In genomic region chr2:163075234-163075633, GRCm38 (mm10) we compare ENCODE assay signal across 35 mouse cellular contexts. TPM values are rescaled to one million over a fixed set of nuclear protein-coding genes. Genes with fewer than 3 reads are reported as not detected.
A peak's percentile ranks its signal among the peaks of the same experiment; 100 is the strongest.
DNase-seq lines count a peak whose midpoint lies in the region; ATAC-seq and TF ChIP-seq lines count a peak whose summit lies in the region.
"Had no signal": no experiment of that assay in that cellular context is flagged by ENCODE, and none has a peak within 500 bp of the region (broad histone marks: within the 10 kb centered on the region; RNA-seq: fewer than 3 reads in every experiment).

No protein-coding gene starts in this region.

- H3K36me3 ChIP-seq in midbrain, embryonic 11.5 days (ENCODE audit: control insufficient read depth, insufficient read depth, low read length) = peaks cover 16% of the 10 kb centered on the region; the same call in 1 of the 2 replicates
- H3K36me3 ChIP-seq in midbrain, embryonic 14.5 days (ENCODE audit: control insufficient read depth, insufficient read depth, low read length) = no peaks in the 10 kb centered on the region
- peaks cover 92% of the 10 kb centered on the region for H3K36me3 ChIP-seq in ES-E14 (ENCODE audit: control insufficient read depth, insufficient read depth, low read length, poor library complexity, severe bottlenecking)
- peaks cover 5% of the 10 kb centered on the region; the same call in 1 of the 2 replicates for H3K36me3 ChIP-seq in stomach, postnatal 0 days (ENCODE audit: control insufficient read depth, insufficient read depth, low read length)
- no peaks in the 10 kb centered on the region for H3K36me3 ChIP-seq in kidney, adult 2 months (ENCODE audit: control insufficient read depth, insufficient read depth, low read length)
- H3K36me3 ChIP-seq: heart, embryonic 15.5 days had no signal

- H3K4me2 ChIP-seq in midbrain, embryonic 11.5 days = no peak overlapping the region
- no peak overlapping the region for H3K4me2 ChIP-seq in midbrain, embryonic 14.5 days (ENCODE audit: low read length)
- H3K4me2 ChIP-seq in stomach, postnatal 0 days (replicated peaks; ENCODE audit: low read depth) = no peak overlapping the region
- H3K4me2 ChIP-seq: embryonic facial prominence, embryonic 13.5 days; forebrain, embryonic 13.5 days; heart, embryonic 12.5 days; heart, embryonic 15.5 days; hindbrain, embryonic 14.5 days had no signal

- no peak overlapping the region for H3K9ac ChIP-seq in midbrain, embryonic 11.5 days (ENCODE audit: low read length)
- H3K9ac ChIP-seq in midbrain, embryonic 14.5 days (replicated peaks; ENCODE audit: low read length) = no peak overlapping the region
- H3K9ac ChIP-seq in ES-E14 (ENCODE audit: insufficient read depth, low read depth, low read length, poor library complexity, severe bottlenecking) = no peak overlapping the region
- no peak overlapping the region for H3K9ac ChIP-seq in stomach, postnatal 0 days (ENCODE audit: low read length)
- H3K9ac ChIP-seq: embryonic facial prominence, embryonic 13.5 days; forebrain, embryonic 13.5 days; heart, embryonic 12.5 days; heart, embryonic 15.5 days; hindbrain, embryonic 14.5 days had no signal

- in situ Hi-C loops in ES-E14 (cut with MboI; ENCODE audit: low sequenced_read_pairs in 2 of 2, unreplicated experiment in 2 of 2) = no loop called here

- no peaks in the 10 kb centered on the region for H3K27me3 ChIP-seq in midbrain, embryonic 11.5 days (ENCODE audit: control insufficient read depth, insufficient read depth, low read length)
- no peaks in the 10 kb centered on the region for H3K27me3 ChIP-seq in midbrain, embryonic 14.5 days (ENCODE audit: control insufficient read depth, insufficient read depth, low read length)
- no peaks in the 10 kb centered on the region for H3K27me3 ChIP-seq in stomach, postnatal 0 days (ENCODE audit: control insufficient read depth, insufficient read depth, low read length)
- no peaks in the 10 kb centered on the region for H3K27me3 ChIP-seq in kidney, adult 2 months (replicated peaks; ENCODE audit: control insufficient read depth, insufficient read depth, low read length)
- H3K27me3 ChIP-seq: CH12.LX; embryonic facial prominence, embryonic 13.5 days; forebrain, embryonic 13.5 days; heart, embryonic 12.5 days; heart, embryonic 15.5 days had no signal

- H3K4me3 ChIP-seq in midbrain, embryonic 11.5 days (ENCODE audit: low read depth, low read length) = no peak overlapping the region
- H3K4me3 ChIP-seq in midbrain, embryonic 14.5 days (replicated peaks; ENCODE audit: low read depth, low read length) = no peak overlapping the region
- H3K4me3 ChIP-seq in ES-E14 (ENCODE audit: insufficient read depth in 1 of 2, low read depth in 1 of 2, low read length in 2 of 2, poor library complexity in 1 of 2, severe bottlenecking in 1 of 2) = no peak overlapping the region
- H3K4me3 ChIP-seq in stomach, postnatal 0 days (ENCODE audit: low read depth, low read length) = no peak overlapping the region
- H3K4me3 ChIP-seq in kidney, adult 2 months (ENCODE audit: insufficient read depth, low read depth, low read length) = no peak overlapping the region
- H3K4me3 ChIP-seq: embryonic facial prominence, embryonic 13.5 days; forebrain, embryonic 10.5 days; forebrain, embryonic 13.5 days; gastrocnemius, adult 2 months; heart, embryonic 12.5 days; heart, embryonic 15.5 days had no signal

- no peak overlapping the region for H3K27ac ChIP-seq in midbrain, embryonic 11.5 days (ENCODE audit: low read depth, low read length)
- H3K27ac ChIP-seq in midbrain, embryonic 14.5 days (replicated peaks; ENCODE audit: low read depth, low read length) = no peak overlapping the region
- peak overlapping the region; percentile 87 for H3K27ac ChIP-seq in ES-E14 (ENCODE audit: insufficient read depth, low read depth, low read length, poor library complexity, severe bottlenecking)
- 0 out of 2 replicates have a peak overlapping the region, but pooled peaks have one; percentile 40 for H3K27ac ChIP-seq in stomach, postnatal 0 days (replicated peaks)
- no peak overlapping the region for H3K27ac ChIP-seq in kidney, adult 2 months (ENCODE audit: insufficient read depth, low read depth, low read length)
- H3K27ac ChIP-seq: embryonic facial prominence, embryonic 13.5 days; forebrain, embryonic 10.5 days; forebrain, embryonic 13.5 days; gastrocnemius, adult 2 months; heart, embryonic 15.5 days; hindbrain, embryonic 14.5 days; hindbrain, postnatal 0 days had no signal

- DNase-seq in midbrain, embryonic 11.5 days (ENCODE audit: low spot score, missing footprints) = no peak
- DNase-seq in midbrain, embryonic 14.5 days = no peak
- DNase-seq in ES-E14 (ENCODE audit: low read depth, low spot score) = no peak
- DNase-seq in ZHBTc4 (ENCODE audit: low read depth, low spot score) = peak; percentile 89
- no peak for DNase-seq in stomach, postnatal 0 days (ENCODE audit: low spot score)
- DNase-seq in kidney, adult 2 months = no peak
- DNase-seq in cerebellum, adult 11-12 months = no peak
- DNase-seq in cerebellum, postnatal 4 days (ENCODE audit: low spot score in 2 of 2) = no peak
- DNase-seq: adrenal gland, adult 2 months; adrenal gland, postnatal 14 days; B cell, adult 2 months; cerebellum, adult 18-20 months; cerebellum, adult 9-10 months; cerebellum, postnatal 14 days; gastrocnemius, adult 2 months; gastrocnemius, postnatal 14 days; heart, adult 11 months; heart, postnatal 10 days; heart, postnatal 4 days; kidney, adult 18-20 months had no signal

- TF ChIP-seq EP300 in stomach, postnatal 0 days (optimal IDR thresholded peaks at IDR 0.05) = no peak

- no peak for TF ChIP-seq CTCF in stomach, postnatal 0 days (IDR thresholded peaks at IDR 0.05; ENCODE audit: low read depth)
- TF ChIP-seq CTCF in kidney, adult 2 months (conservative IDR thresholded peaks at IDR 0.05; ENCODE audit: insufficient read depth, insufficient read length, low read depth, low read length) = no peak

- 84% methylated on average over 3 of the region's 3 CpGs for WGBS in midbrain, embryonic 11.5 days
- 83% methylated on average over 3 of the region's 3 CpGs for WGBS in midbrain, embryonic 14.5 days
- 66% methylated on average over 3 of the region's 3 CpGs for WGBS in stomach, postnatal 0 days
- WGBS in kidney, adult 2 months = 78% methylated on average over 3 of the region's 3 CpGs

- ATAC-seq in midbrain, embryonic 11.5 days (ENCODE audit: low FRiP score) = 0 out of 2 replicates have a peak, but pooled peaks have one; percentile 22
- ATAC-seq in midbrain, embryonic 14.5 days (ENCODE audit: low FRiP score, low TSS enrichment) = no peak
- ATAC-seq in stomach, postnatal 0 days (ENCODE audit: low FRiP score, low TSS enrichment) = peak; percentile 63
- ATAC-seq: forebrain, embryonic 13.5 days; forebrain, embryonic 16.5 days; hindbrain, postnatal 0 days; inflammation-experienced regulatory T-cells, adult 6 months; intestine, embryonic 16.5 days had no signal

- no peaks in the 10 kb centered on the region for H3K9me3 ChIP-seq in midbrain, embryonic 11.5 days (ENCODE audit: control insufficient read depth, low read length)
- no peaks in the 10 kb centered on the region for H3K9me3 ChIP-seq in midbrain, embryonic 14.5 days (ENCODE audit: control insufficient read depth, low read length)
- H3K9me3 ChIP-seq in ES-E14 (ENCODE audit: control insufficient read depth, insufficient read depth, low read depth, low read length) = no peaks in the 10 kb centered on the region
- no peaks in the 10 kb centered on the region for H3K9me3 ChIP-seq in stomach, postnatal 0 days (ENCODE audit: control insufficient read depth, low read length)
- H3K9me3 ChIP-seq: embryonic facial prominence, embryonic 13.5 days; forebrain, embryonic 10.5 days; forebrain, embryonic 13.5 days; heart, embryonic 12.5 days; heart, embryonic 15.5 days had no signal

- no peaks in the 10 kb centered on the region for H3K4me1 ChIP-seq in midbrain, embryonic 11.5 days (ENCODE audit: control insufficient read depth, insufficient read depth, low read length)
- no peaks in the 10 kb centered on the region for H3K4me1 ChIP-seq in midbrain, embryonic 14.5 days (ENCODE audit: control insufficient read depth, insufficient read depth, low read length)
- H3K4me1 ChIP-seq in ES-E14 (ENCODE audit: control insufficient read depth in 2 of 2, insufficient read depth in 2 of 2, low read length in 2 of 2, poor library complexity in 1 of 2) = peaks cover 2 to 33% of the 10 kb centered on the region in 2 experiments; a peak in 3 of 4 replicates
- H3K4me1 ChIP-seq in stomach, postnatal 0 days (replicated peaks; ENCODE audit: control insufficient read depth, insufficient read depth) = no peaks in the 10 kb centered on the region
- no peaks in the 10 kb centered on the region for H3K4me1 ChIP-seq in kidney, adult 2 months (ENCODE audit: control insufficient read depth, insufficient read depth, low read length)
- H3K4me1 ChIP-seq: forebrain, embryonic 10.5 days; forebrain, embryonic 13.5 days; heart, embryonic 15.5 days had no signal

- no peak for TF ChIP-seq POLR2A in kidney, adult 2 months (IDR thresholded peaks at IDR 0.05; ENCODE audit: low read depth, low read length)

TF ChIP-seq in ES-E14, 5 proteins besides CTCF, POLR2A, EP300 and RAD21:
- TF ChIP-seq ZC3H11A (IDR thresholded peaks at IDR 0.05; ENCODE audit: borderline replicate concordance, low read depth, low read length) = no peak
- TF ChIP-seq MAFK (IDR thresholded peaks at IDR 0.05; ENCODE audit: insufficient read depth, low read depth, low read length) = peak; percentile 89

RNA-seq across cellular contexts. Expression of gene Gtsf1l, which starts 12.4 kb away (rescaled TPM):
- not detected in 2 replicates for polyA plus RNA-seq in midbrain, embryonic 11.5 days (2014; fragmentation: Nextera tagmentation; extraction: Ambion mirVana)
- polyA plus RNA-seq in midbrain, embryonic 14.5 days (2014; fragmentation: Nextera tagmentation; extraction: Ambion mirVana) = not detected in 2 replicates
- 25.7 and 30.8 TPM in 2 replicates for total RNA-seq in ES-E14 (2012; rRNA removed)
- 0.16 TPM in 1 of 2 replicates, not detected in the other for polyA plus RNA-seq in stomach, postnatal 0 days (2015; fragmentation: Nextera tagmentation; extraction: Ambion mirVana)
- polyA plus RNA-seq in kidney, adult 2 months (2012; rRNA removed) = 0.12 TPM in 1 of 2 replicates, not detected in the other
- total RNA-seq: adrenal gland, adult 2 months; adrenal gland, postnatal 14 days; adrenal gland, postnatal 4 days; CH12.LX; common myeloid progenitor, adult 5-6 weeks; gastrocnemius, adult 2 months; gastrocnemius, postnatal 14 days; gastrocnemius, postnatal 4 days; heart, postnatal 10 days; heart, postnatal 4 days; hindbrain, postnatal 0 days; MEL had no signal
- polyA plus RNA-seq: adrenal gland, adult 2 months; embryonic facial prominence, embryonic 13.5 days; forebrain, embryonic 10.5 days; forebrain, embryonic 13.5 days; forebrain, embryonic 16.5 days; heart, embryonic 12.5 days; heart, embryonic 15.5 days; hindbrain, postnatal 0 days; inflammation-experienced regulatory T-cells, adult 6 months; intestine, embryonic 16.5 days had no signal

RNA-seq across cellular contexts. Expression of gene Mybl2, which starts 20.7 kb away (rescaled TPM):
- polyA plus RNA-seq in midbrain, embryonic 11.5 days (2014; fragmentation: Nextera tagmentation; extraction: Ambion mirVana) = 25.7 and 29.8 TPM in 2 replicates
- polyA plus RNA-seq in midbrain, embryonic 14.5 days (2014; fragmentation: Nextera tagmentation; extraction: Ambion mirVana) = 2.4 and 4.2 TPM in 2 replicates
- 281 and 391 TPM in 2 replicates for total RNA-seq in ES-E14 (2012; rRNA removed)
- polyA plus RNA-seq in stomach, postnatal 0 days (2015; fragmentation: Nextera tagmentation; extraction: Ambion mirVana) = 5.3 and 5.4 TPM in 2 replicates
- 1.3 and 1.4 TPM in 2 replicates for polyA plus RNA-seq in kidney, adult 2 months (2012; rRNA removed)
- total RNA-seq: gastrocnemius, adult 2 months had no signal

RNA-seq across cellular contexts. Expression of gene Ift52, which starts 58.1 kb away (rescaled TPM):
- 58.6 and 61.3 TPM in 2 replicates for polyA plus RNA-seq in midbrain, embryonic 11.5 days (2014; fragmentation: Nextera tagmentation; extraction: Ambion mirVana)
- 34.0 and 50.2 TPM in 2 replicates for polyA plus RNA-seq in midbrain, embryonic 14.5 days (2014; fragmentation: Nextera tagmentation; extraction: Ambion mirVana)
- 15.5 and 17.2 TPM in 2 replicates for total RNA-seq in ES-E14 (2012; rRNA removed)
- 32.3 and 34.3 TPM in 2 replicates for polyA plus RNA-seq in stomach, postnatal 0 days (2015; fragmentation: Nextera tagmentation; extraction: Ambion mirVana)
- 34.6 and 37.5 TPM in 2 replicates for polyA plus RNA-seq in kidney, adult 2 months (2012; rRNA removed)

Comparison
In these comparisons a context has a peak if more than half of its experiments do, and no peak if none do; other contexts are left out.
1. H3K27ac ChIP-seq: peak in ES-E14 (single experiment) and stomach, postnatal 0 days (single experiment); none in midbrain, embryonic 11.5 days (single experiment), midbrain, embryonic 14.5 days (single experiment) and kidney, adult 2 months (single experiment).